ENCODE assay signal across 23 mouse cellular contexts in genomic region chr9:24306990-24307389, GRCm38 (mm10).
DNase-seq lines count a peak whose midpoint lies in the region; ATAC-seq and TF ChIP-seq lines count a peak whose summit lies in the region.
"Had no signal": no experiment of that assay in that cellular context is flagged by ENCODE, and none has a peak within 500 bp of the region (broad histone marks: within the 10 kb centered on the region; RNA-seq: fewer than 3 reads in every experiment).

No protein-coding gene starts in this region.

- H3K27ac ChIP-seq in forebrain, embryonic 13.5 days, result no peak overlapping the region
- no peak overlapping the region for H3K27ac ChIP-seq in forebrain, postnatal 0 days (ENCODE audit: low read depth, low read length)
- H3K27ac ChIP-seq in midbrain, embryonic 15.5 days, result no peak overlapping the region
- H3K27ac ChIP-seq: embryonic facial prominence, embryonic 12.5 days; embryonic facial prominence, embryonic 15.5 days; forebrain, embryonic 12.5 days; gastrocnemius, adult 2 months; hindbrain, embryonic 12.5 days; hindbrain, embryonic 15.5 days had no signal

- TF ChIP-seq CTCF in forebrain, postnatal 0 days (IDR thresholded peaks at IDR 0.05; ENCODE audit: low read depth), result no peak
- TF ChIP-seq CTCF in brain, embryonic 14.5 days (IDR thresholded peaks at IDR 0.05; ENCODE audit: borderline replicate concordance, extremely low read depth, insufficient read depth, insufficient read length), result no peak

- H3K4me3 ChIP-seq in forebrain, embryonic 13.5 days, result no peak overlapping the region
- H3K4me3 ChIP-seq in forebrain, postnatal 0 days (ENCODE audit: low read depth, low read length), result no peak overlapping the region
- H3K4me3 ChIP-seq in midbrain, embryonic 15.5 days, result no peak overlapping the region
- H3K4me3 ChIP-seq: embryonic facial prominence, embryonic 12.5 days; embryonic facial prominence, embryonic 15.5 days; forebrain, embryonic 12.5 days; gastrocnemius, adult 2 months; hindbrain, embryonic 12.5 days; hindbrain, embryonic 15.5 days had no signal

- no peak overlapping the region for H3K4me2 ChIP-seq in forebrain, embryonic 13.5 days
- no peak overlapping the region for H3K4me2 ChIP-seq in forebrain, postnatal 0 days (ENCODE audit: low read depth)
- H3K4me2 ChIP-seq in midbrain, embryonic 15.5 days, result no peak overlapping the region
- H3K4me2 ChIP-seq: embryonic facial prominence, embryonic 12.5 days; embryonic facial prominence, embryonic 15.5 days; forebrain, embryonic 12.5 days; heart, embryonic 11.5 days; hindbrain, embryonic 12.5 days; hindbrain, embryonic 15.5 days had no signal

- no peak for TF ChIP-seq POLR2A in brain, embryonic 14.5 days (IDR thresholded peaks at IDR 0.05; ENCODE audit: borderline replicate concordance, extremely low read depth, insufficient read depth, insufficient read length, poor library complexity, severe bottlenecking)

- no peaks in the 10 kb centered on the region for H3K36me3 ChIP-seq in forebrain, embryonic 13.5 days (ENCODE audit: poor library complexity, severe bottlenecking)
- H3K36me3 ChIP-seq in forebrain, postnatal 0 days (ENCODE audit: insufficient read depth), result no peaks in the 10 kb centered on the region
- H3K36me3 ChIP-seq in midbrain, embryonic 15.5 days (replicated peaks), result no peaks in the 10 kb centered on the region
- H3K36me3 ChIP-seq: embryonic facial prominence, embryonic 12.5 days; embryonic facial prominence, embryonic 15.5 days; forebrain, embryonic 12.5 days; hindbrain, embryonic 12.5 days; hindbrain, embryonic 15.5 days had no signal

- no peak overlapping the region for H3K9ac ChIP-seq in forebrain, embryonic 13.5 days
- H3K9ac ChIP-seq in forebrain, postnatal 0 days, result no peak overlapping the region
- no peak overlapping the region for H3K9ac ChIP-seq in midbrain, embryonic 15.5 days
- H3K9ac ChIP-seq: embryonic facial prominence, embryonic 12.5 days; embryonic facial prominence, embryonic 15.5 days; forebrain, embryonic 12.5 days; hindbrain, embryonic 12.5 days; hindbrain, embryonic 15.5 days had no signal

- no peak for DNase-seq in forebrain, postnatal 0 days
- DNase-seq in heart, adult 11 months, result peak; percentile 21
- no peak for DNase-seq in heart, adult 18-20 months
- peak; percentile 68 for DNase-seq in brain, embryonic 14.5 days (ENCODE audit: low read depth)
- no peak for DNase-seq in lung, postnatal 25 days (ENCODE audit: low spot score)
- DNase-seq in adrenal gland, postnatal 36 days, result no peak
- DNase-seq: adrenal gland, adult 8-10 months; adrenal gland, postnatal 25 days; cerebellum, adult 11 months; cerebellum, adult 2 months; cerebellum, adult 9-11 months; cerebellum, postnatal 25 days; gastrocnemius, adult 2 months; gastrocnemius, postnatal 25 days had no signal

- 4% methylated on average over 5 of the region's 5 CpGs for WGBS in forebrain, embryonic 13.5 days
- 7% methylated on average over 5 of the region's 5 CpGs for WGBS in forebrain, postnatal 0 days
- WGBS in midbrain, embryonic 15.5 days, result 10% methylated on average over 5 of the region's 5 CpGs

- H3K4me1 ChIP-seq in forebrain, embryonic 13.5 days, result peaks cover 11% of the 10 kb centered on the region; the same call in 1 of the 2 replicates
- H3K4me1 ChIP-seq in forebrain, postnatal 0 days (ENCODE audit: insufficient read depth), result no peaks in the 10 kb centered on the region
- no peaks in the 10 kb centered on the region for H3K4me1 ChIP-seq in midbrain, embryonic 15.5 days
- H3K4me1 ChIP-seq: embryonic facial prominence, embryonic 12.5 days; embryonic facial prominence, embryonic 15.5 days; hindbrain, embryonic 12.5 days had no signal

- no peaks in the 10 kb centered on the region for H3K27me3 ChIP-seq in forebrain, embryonic 13.5 days
- no peaks in the 10 kb centered on the region for H3K27me3 ChIP-seq in forebrain, postnatal 0 days (ENCODE audit: insufficient read depth, low read length)
- H3K27me3 ChIP-seq in midbrain, embryonic 15.5 days (replicated peaks), result no peaks in the 10 kb centered on the region
- H3K27me3 ChIP-seq: embryonic facial prominence, embryonic 12.5 days; embryonic facial prominence, embryonic 15.5 days; forebrain, embryonic 12.5 days; hindbrain, embryonic 12.5 days; hindbrain, embryonic 15.5 days had no signal

- peak; percentile 57; the same call in 1 of the 2 replicates for ATAC-seq in forebrain, embryonic 13.5 days
- ATAC-seq in forebrain, postnatal 0 days, result no peak; the same call in 1 of the 2 replicates
- peak; percentile 87 for ATAC-seq in midbrain, embryonic 15.5 days (replicated peaks)
- ATAC-seq: activated CD4-positive, CD25-positive, alpha-beta regulatory T cell, adult 4 months had no signal

- no peaks in the 10 kb centered on the region for H3K9me3 ChIP-seq in forebrain, embryonic 13.5 days (replicated peaks)
- H3K9me3 ChIP-seq in forebrain, postnatal 0 days (ENCODE audit: low read length), result no peaks in the 10 kb centered on the region
- no peaks in the 10 kb centered on the region for H3K9me3 ChIP-seq in midbrain, embryonic 15.5 days
- H3K9me3 ChIP-seq: embryonic facial prominence, embryonic 12.5 days; embryonic facial prominence, embryonic 15.5 days; forebrain, embryonic 12.5 days; hindbrain, embryonic 12.5 days; hindbrain, embryonic 15.5 days had no signal

Comparison
In these comparisons a context has a peak if more than half of its experiments do, and no peak if none do; other contexts are left out.
1. DNase-seq: peak in heart, adult 11 months (single experiment) and brain, embryonic 14.5 days (single experiment); none in forebrain, postnatal 0 days (single experiment), heart, adult 18-20 months (0 of 2), lung, postnatal 25 days (single experiment) and adrenal gland, postnatal 36 days (0 of 2).